Mouse (Mus musculus) neural tube, embryonic 12.5 days (tissue): Measurements from ENCODE around the gene Sprr3. TPM values are rescaled to one million over a fixed set of nuclear protein-coding genes. Genes with fewer than 3 reads are reported as not detected.

ENCODE experiments used
- ATAC-seq: fragments of 200-750 bp; cut with Nextera tagmentation; 2 replicates; pipeline ENCODE4 v1.8.0; 2017; ENCODE audit warnings: low read depth, mild to moderate bottlenecking, moderate TSS enrichment, moderate library complexity; ENCODE audit not compliant: low FRiP score
- H3K27ac ChIP-seq: fragments of 300-500 bp; sonication (generic); 2 replicates; pipeline ENCODE4 v1.5.1; 2016
- H3K27me3 ChIP-seq: fragments of 300-500 bp; sonication (generic); replicated peaks from 2 replicates; pipeline ENCODE4 v1.6.1; 2016; ENCODE audit warnings: mild to moderate bottlenecking
- H3K36me3 ChIP-seq: fragments of 300-500 bp; sonication (generic); 2 replicates; pipeline ENCODE4 v1.6.1; 2016; ENCODE audit warnings: mild to moderate bottlenecking
- H3K4me1 ChIP-seq: fragments of 300-500 bp; sonication (generic); 2 replicates; pipeline ENCODE4 v1.6.1; 2016
- H3K4me2 ChIP-seq: fragments of 300-500 bp; sonication (generic); replicated peaks from 2 replicates; pipeline ENCODE4 v1.6.1; 2016; ENCODE audit warnings: mild to moderate bottlenecking
- H3K4me3 ChIP-seq: fragments of 300-500 bp; sonication (generic); 2 replicates; pipeline ENCODE4 v1.5.1; 2016
- H3K9ac ChIP-seq: fragments of 300-500 bp; sonication (generic); 2 replicates; pipeline ENCODE4 v1.6.1; 2016; ENCODE audit warnings: mild to moderate bottlenecking
- H3K9me3 ChIP-seq: fragments of 300-500 bp; sonication (generic); 2 replicates; pipeline ENCODE4 v1.6.1; 2016; ENCODE audit warnings: mild to moderate bottlenecking
- WGBS: fragments of 180-500 bp; shearing (Covaris S2); methylation state at CpG from one replicate; pipeline ENCODE4 v1.1.7; 2016; 5-methylcytosine and 5-hydroxymethylcytosine counted together
- polyA plus RNA-seq: library from polyadenylated mRNA; unstranded; fragments of >200 nt; fragmentation: Nextera tagmentation; extraction: Ambion mirVana; gene quantifications from 2 replicates; pipeline ENCODE4 v1.2.1, GENCODE M21; 2016

The Sprr3 gene
- polyA plus RNA-seq, 1 experiment from 2014 or later: not detected

- 92% methylated on average over 2 of the region's 2 CpGs for WGBS
- H3K9ac ChIP-seq: no peak within 1 kb of the TSS
- no peak within 1 kb of the TSS for H3K4me2 ChIP-seq
- no peaks in the 10 kb centered on the region for H3K36me3 ChIP-seq
- H3K27me3 ChIP-seq: no peaks in the 10 kb centered on the region
- no peak within 1 kb of the TSS for H3K4me3 ChIP-seq
- no peak within 1 kb of the TSS for H3K27ac ChIP-seq
- ATAC-seq: no peak
- no peaks in the 10 kb centered on the region for H3K4me1 ChIP-seq
- H3K9me3 ChIP-seq: no peaks in the 10 kb centered on the region
These were observed 26.2 kb downstream of the Sprr3 start, which contains the start of gene Sprr2k for GRCm38 (mm10) chr3:92432282-92432681. TSS of gene Sprr2k (plus strand) at chr3:92432582.

GRCm38 (mm10) chr3:92429323-92429722 is 29.2 kb downstream of the Sprr3 start, which contains the start of gene Gm9774:
TSS of gene Gm9774 (minus strand) at chr3:92429423.
- no peaks in the 10 kb centered on the region for H3K4me1 ChIP-seq
- no peak for ATAC-seq
- no peak within 1 kb of the TSS for H3K27ac ChIP-seq
- no peak within 1 kb of the TSS for H3K4me2 ChIP-seq
- H3K9ac ChIP-seq: no peak within 1 kb of the TSS
- no peaks in the 10 kb centered on the region for H3K9me3 ChIP-seq
- H3K27me3 ChIP-seq: no peaks in the 10 kb centered on the region
- no peaks in the 10 kb centered on the region for H3K36me3 ChIP-seq
- H3K4me3 ChIP-seq: no peak within 1 kb of the TSS
- 87% methylated on average over 6 of the region's 6 CpGs for WGBS

GRCm38 (mm10) chr3:92417782-92418181 is 40.7 kb downstream of the Sprr3 start, which contains the start of gene Sprr2j-ps:
TSS of gene Sprr2j-ps (plus strand) at chr3:92418082.
- Histone ChIP-seq H3K9me3 (no peaks in the 10 kb centered on the region), H3K9ac (no peak within 1 kb of the TSS), H3K36me3 (no peaks in the 10 kb centered on the region), H3K4me3 (no peak within 1 kb of the TSS), H3K27ac (no peak within 1 kb of the TSS), H3K4me2 (no peak within 1 kb of the TSS), H3K4me1 (no peaks in the 10 kb centered on the region), H3K27me3 (no peaks in the 10 kb centered on the region)
- 89% methylated on average over 2 of the region's 2 CpGs for WGBS
- no peak for ATAC-seq

- H3K9ac ChIP-seq: no peak within 1 kb of the TSS
- no peak for ATAC-seq
- WGBS: 94% methylated on average over 2 of the region's 2 CpGs
- no peaks in the 10 kb centered on the region for H3K36me3 ChIP-seq
- no peaks in the 10 kb centered on the region for H3K27me3 ChIP-seq
- H3K4me3 ChIP-seq: no peak within 1 kb of the TSS
- no peak within 1 kb of the TSS for H3K4me2 ChIP-seq
- H3K4me1 ChIP-seq: no peaks in the 10 kb centered on the region
- H3K9me3 ChIP-seq: no peaks in the 10 kb centered on the region
- no peak within 1 kb of the TSS for H3K27ac ChIP-seq
These were observed 50.8 kb downstream of the Sprr3 start, which contains the start of gene Sprr2i for GRCm38 (mm10) chr3:92407691-92408090. TSS of gene Sprr2i (plus strand) at chr3:92407991.

Other genes with a start within 250 kb of the Sprr3 start
- not detected in 2 replicates for gene Sprr2a1, start 242.9 kb downstream of the Sprr3 start, polyA plus RNA-seq
- 1.4 TPM in 1 of 2 replicates, not detected in the other for gene Sprr2a2, start 242.8 kb downstream of the Sprr3 start, polyA plus RNA-seq
- not detected in 2 replicates for gene Sprr2a3, start 173.3 kb downstream of the Sprr3 start, polyA plus RNA-seq
- 0.25 TPM in 1 of 2 replicates, not detected in the other for gene Sprr2b, start 142.1 kb downstream of the Sprr3 start, polyA plus RNA-seq
- gene Sprr2d, start 119.6 kb downstream of the Sprr3 start, polyA plus RNA-seq: not detected in 2 replicates
- not detected in 2 replicates for gene Sprr2e, start 106.6 kb downstream of the Sprr3 start, polyA plus RNA-seq
- gene Sprr2f, start 93.5 kb downstream of the Sprr3 start, polyA plus RNA-seq: not detected in 2 replicates
- gene Sprr2h, start 73.0 kb downstream of the Sprr3 start, polyA plus RNA-seq: not detected in 2 replicates
- gene Sprr2i, start 50.7 kb downstream of the Sprr3 start, polyA plus RNA-seq: not detected in 2 replicates
- not detected in 2 replicates for gene Sprr2j-ps, start 40.6 kb downstream of the Sprr3 start, polyA plus RNA-seq
- 7.4 and 8.9 TPM in 2 replicates for gene Gm9774, start 29.3 kb downstream of the Sprr3 start, polyA plus RNA-seq
- not detected in 2 replicates for gene Sprr2k, start 26.1 kb downstream of the Sprr3 start, polyA plus RNA-seq
- gene Sprr1b, start 19.9 kb downstream of the Sprr3 start, polyA plus RNA-seq: not detected in 2 replicates
- not detected in 2 replicates for gene Sprr1a, start 27.2 kb upstream of the Sprr3 start, polyA plus RNA-seq
- gene Sprr4, start 41.8 kb upstream of the Sprr3 start, polyA plus RNA-seq: not detected in 2 replicates
- not detected in 2 replicates for gene 2310046K23Rik, start 75.8 kb upstream of the Sprr3 start, polyA plus RNA-seq
- 0.10 and 0.13 TPM in 2 replicates for gene Ivl, start 115.0 kb upstream of the Sprr3 start, polyA plus RNA-seq
- not detected in 2 replicates for gene Smcp, start 130.3 kb upstream of the Sprr3 start, polyA plus RNA-seq
- gene 2210017I01Rik, start 148.8 kb upstream of the Sprr3 start, polyA plus RNA-seq: not detected in 2 replicates
- gene Lce6a, start 162.9 kb upstream of the Sprr3 start, polyA plus RNA-seq: not detected in 2 replicates
- gene Lce1a1, start 189.6 kb upstream of the Sprr3 start, polyA plus RNA-seq: not detected in 2 replicates
- not detected in 2 replicates for gene Lce1b, start 198.2 kb upstream of the Sprr3 start, polyA plus RNA-seq
- not detected in 2 replicates for gene Lce1a2, start 211.6 kb upstream of the Sprr3 start, polyA plus RNA-seq
- gene Lce1c, start 220.5 kb upstream of the Sprr3 start, polyA plus RNA-seq: not detected in 2 replicates
- gene Lce1d, start 228.5 kb upstream of the Sprr3 start, polyA plus RNA-seq: not detected in 2 replicates